In the genomic region with DNA sequence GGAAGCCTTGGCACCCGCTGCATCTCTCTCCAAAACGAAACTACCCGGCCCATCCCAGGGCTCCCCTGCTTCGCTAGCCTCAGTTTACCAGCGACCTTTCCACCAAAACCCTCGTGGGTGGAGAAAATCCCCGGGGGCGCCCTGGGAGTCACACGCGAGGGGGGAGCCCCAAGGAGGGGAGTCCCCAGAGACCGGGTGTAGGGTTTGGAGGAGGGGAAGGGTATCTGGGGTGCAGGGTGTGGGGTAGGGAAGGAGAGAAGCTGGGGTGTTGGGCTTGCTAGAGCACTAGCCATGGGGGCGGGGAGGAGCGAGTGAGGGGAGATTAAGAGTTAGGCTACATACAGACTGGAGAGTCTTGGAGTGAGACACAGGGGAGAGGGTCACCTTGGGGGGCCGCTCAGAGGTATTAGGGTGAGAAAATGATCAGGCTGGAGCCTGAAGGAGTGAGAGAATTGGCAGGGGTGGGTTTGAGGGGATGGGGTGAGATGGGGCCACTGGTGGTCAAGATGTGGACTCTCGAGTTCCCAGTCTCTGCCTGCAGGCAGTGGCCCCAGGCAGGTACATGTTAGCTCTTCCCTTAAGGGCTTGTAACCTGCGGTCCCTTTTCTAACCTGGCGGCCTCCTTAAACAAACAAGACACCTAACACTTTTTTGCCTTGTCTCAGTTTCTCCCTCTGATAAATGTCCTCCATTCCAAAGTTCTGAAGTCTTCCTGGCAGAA, we compare ENCODE assay signal across 7 mouse cellular contexts. TPM values are rescaled to one million over a fixed set of nuclear protein-coding genes. Genes with fewer than 3 reads are reported as not detected.
DNase-seq lines count a peak whose midpoint lies in the region; ATAC-seq lines count a peak whose summit lies in the region.

No protein-coding gene starts in this region.

- no peak overlapping the region for H3K9ac ChIP-seq in neural tube, embryonic 11.5 days (ENCODE audit: low read length)
- no peak overlapping the region; the same call in 1 of the 2 replicates for H3K9ac ChIP-seq in forebrain, embryonic 11.5 days (ENCODE audit: low read length)
- H3K9ac ChIP-seq in limb, embryonic 13.5 days, result peak overlapping the region; percentile 59
- H3K9ac ChIP-seq in neural tube, embryonic 15.5 days (replicated peaks), result no peak overlapping the region

- no peak for ATAC-seq in neural tube, embryonic 11.5 days (ENCODE audit: insufficient read depth, low FRiP score, low TSS enrichment)
- no peak for ATAC-seq in forebrain, embryonic 11.5 days (replicated peaks; ENCODE audit: low FRiP score)
- no peak for ATAC-seq in limb, embryonic 13.5 days (ENCODE audit: low FRiP score, low read depth)
- ATAC-seq in neural tube, embryonic 15.5 days (ENCODE audit: low FRiP score), result no peak

- H3K4me2 ChIP-seq in neural tube, embryonic 11.5 days (ENCODE audit: low read depth), result peak overlapping the region; percentile 29; the same call in 1 of the 2 replicates
- peak overlapping the region; percentile 84 for H3K4me2 ChIP-seq in forebrain, embryonic 11.5 days (ENCODE audit: low read depth, low read length, severe bottlenecking)
- peak overlapping the region; percentile 89 for H3K4me2 ChIP-seq in limb, embryonic 13.5 days (replicated peaks)
- H3K4me2 ChIP-seq in neural tube, embryonic 15.5 days, result peak overlapping the region; percentile 88

- H3K4me3 ChIP-seq in neural tube, embryonic 11.5 days (ENCODE audit: low read depth, low read length), result 0 out of 2 replicates have a peak overlapping the region, but pooled peaks have one; percentile 12
- H3K4me3 ChIP-seq in forebrain, embryonic 11.5 days (ENCODE audit: low read depth, low read length), result peak overlapping the region; percentile 9
- H3K4me3 ChIP-seq in limb, embryonic 13.5 days, result peak overlapping the region; percentile 73
- H3K4me3 ChIP-seq in neural tube, embryonic 15.5 days (replicated peaks), result peak overlapping the region; percentile 50

- under 1% methylated on average over 17 of the region's 17 CpGs for WGBS in neural tube, embryonic 11.5 days
- WGBS in forebrain, embryonic 11.5 days, result 2% methylated on average over 17 of the region's 17 CpGs
- under 1% methylated on average over 17 of the region's 17 CpGs for WGBS in limb, embryonic 13.5 days
- WGBS in neural tube, embryonic 15.5 days, result 3% methylated on average over 17 of the region's 17 CpGs

- H3K4me1 ChIP-seq in neural tube, embryonic 11.5 days (ENCODE audit: control insufficient read depth, insufficient read depth, low read length), result peaks cover 41% of the 10 kb centered on the region
- peaks cover 66% of the 10 kb centered on the region for H3K4me1 ChIP-seq in forebrain, embryonic 11.5 days (replicated peaks; ENCODE audit: control insufficient read depth, insufficient read depth, low read length)
- peaks cover 84% of the 10 kb centered on the region for H3K4me1 ChIP-seq in limb, embryonic 13.5 days
- H3K4me1 ChIP-seq in neural tube, embryonic 15.5 days, result peaks cover 79% of the 10 kb centered on the region

- no peak for DNase-seq in neural tube, embryonic 11.5 days (ENCODE audit: low spot score)
- DNase-seq in neural tube, embryonic 10.5 days (ENCODE audit: extremely low spot score, low spot score), result no peak
- DNase-seq in forebrain, embryonic 11.5 days (ENCODE audit: low spot score), result no peak
- no peak for DNase-seq in ovary, postnatal 10 days (ENCODE audit: low spot score)
- no peak for DNase-seq in ovary, adult 18-20 months (ENCODE audit: low spot score)

- H3K9me3 ChIP-seq in neural tube, embryonic 11.5 days (ENCODE audit: control insufficient read depth, low read length), result no peaks in the 10 kb centered on the region
- no peaks in the 10 kb centered on the region for H3K9me3 ChIP-seq in forebrain, embryonic 11.5 days (ENCODE audit: control insufficient read depth, low read length)
- H3K9me3 ChIP-seq in limb, embryonic 13.5 days, result no peaks in the 10 kb centered on the region
- H3K9me3 ChIP-seq in neural tube, embryonic 15.5 days (replicated peaks), result no peaks in the 10 kb centered on the region

- peaks cover 77% of the 10 kb centered on the region for H3K27me3 ChIP-seq in neural tube, embryonic 11.5 days (ENCODE audit: control insufficient read depth, insufficient read depth, low read length)
- peaks cover 69% of the 10 kb centered on the region for H3K27me3 ChIP-seq in forebrain, embryonic 11.5 days (ENCODE audit: control insufficient read depth, insufficient read depth, low read length)
- peaks cover 40% of the 10 kb centered on the region for H3K27me3 ChIP-seq in limb, embryonic 13.5 days
- peaks cover 70% of the 10 kb centered on the region for H3K27me3 ChIP-seq in neural tube, embryonic 15.5 days (replicated peaks)

- H3K27ac ChIP-seq in neural tube, embryonic 11.5 days (ENCODE audit: low read depth, low read length), result no peak overlapping the region
- no peak overlapping the region for H3K27ac ChIP-seq in forebrain, embryonic 11.5 days (ENCODE audit: low read depth, low read length)
- H3K27ac ChIP-seq in limb, embryonic 13.5 days, result peak overlapping the region; percentile 40; the same call in 1 of the 2 replicates
- no peak overlapping the region for H3K27ac ChIP-seq in neural tube, embryonic 15.5 days (replicated peaks)

- H3K36me3 ChIP-seq in neural tube, embryonic 11.5 days (ENCODE audit: control insufficient read depth, insufficient read depth, low read length), result no peaks in the 10 kb centered on the region
- no peaks in the 10 kb centered on the region for H3K36me3 ChIP-seq in forebrain, embryonic 11.5 days (ENCODE audit: control insufficient read depth, insufficient read depth, low read length)
- H3K36me3 ChIP-seq in limb, embryonic 13.5 days, result no peaks in the 10 kb centered on the region
- H3K36me3 ChIP-seq in neural tube, embryonic 15.5 days, result no peaks in the 10 kb centered on the region

RNA-seq across cellular contexts. Expression of a gene that starts 3.0 kb away (rescaled TPM):
- polyA plus RNA-seq in neural tube, embryonic 11.5 days (2014; fragmentation: Nextera tagmentation; extraction: Ambion mirVana), result 7.9 and 8.5 TPM in 2 replicates
- polyA plus RNA-seq in forebrain, embryonic 11.5 days (2014; fragmentation: Nextera tagmentation; extraction: Ambion mirVana), result 10.7 and 13.0 TPM in 2 replicates
- 32.3 and 32.7 TPM in 2 replicates for polyA plus RNA-seq in limb, embryonic 13.5 days (2015; fragmentation: Nextera tagmentation; extraction: Ambion mirVana)
- 9.0 and 11.1 TPM in 2 replicates for polyA plus RNA-seq in neural tube, embryonic 15.5 days (2015; fragmentation: Nextera tagmentation; extraction: Ambion mirVana)

RNA-seq across cellular contexts. Expression of a gene that starts 14.8 kb away (rescaled TPM):
- 23.0 and 27.9 TPM in 2 replicates for polyA plus RNA-seq in neural tube, embryonic 11.5 days (2014; fragmentation: Nextera tagmentation; extraction: Ambion mirVana)
- polyA plus RNA-seq in forebrain, embryonic 11.5 days (2014; fragmentation: Nextera tagmentation; extraction: Ambion mirVana), result 29.8 and 30.9 TPM in 2 replicates
- polyA plus RNA-seq in limb, embryonic 13.5 days (2015; fragmentation: Nextera tagmentation; extraction: Ambion mirVana), result 54.6 and 63.2 TPM in 2 replicates
- 39.0 and 39.9 TPM in 2 replicates for polyA plus RNA-seq in neural tube, embryonic 15.5 days (2015; fragmentation: Nextera tagmentation; extraction: Ambion mirVana)

RNA-seq across cellular contexts. Expression of a gene that starts 32.1 kb away (rescaled TPM):
- 312 and 323 TPM in 2 replicates for polyA plus RNA-seq in neural tube, embryonic 11.5 days (2014; fragmentation: Nextera tagmentation; extraction: Ambion mirVana)
- polyA plus RNA-seq in forebrain, embryonic 11.5 days (2014; fragmentation: Nextera tagmentation; extraction: Ambion mirVana), result 313 and 317 TPM in 2 replicates
- polyA plus RNA-seq in limb, embryonic 13.5 days (2015; fragmentation: Nextera tagmentation; extraction: Ambion mirVana), result 306 and 335 TPM in 2 replicates
- 333 and 359 TPM in 2 replicates for polyA plus RNA-seq in neural tube, embryonic 15.5 days (2015; fragmentation: Nextera tagmentation; extraction: Ambion mirVana)

Comparison
In these comparisons a context has a peak if more than half of its experiments do, and no peak if none do; other contexts are left out.
1. H3K4me2 ChIP-seq: peak in every context shown above with its lines; median percentile 89 in limb, embryonic 13.5 days; 88 in neural tube, embryonic 15.5 days; 84 in forebrain, embryonic 11.5 days; 29 in neural tube, embryonic 11.5 days.
2. H3K4me3 ChIP-seq: peak in every context shown above with its lines; median percentile 73 in limb, embryonic 13.5 days; 50 in neural tube, embryonic 15.5 days; 12 in neural tube, embryonic 11.5 days; 9 in forebrain, embryonic 11.5 days.